Mouse (Mus musculus): ENCODE measurements around the gene Bscl2. TPM values are rescaled to one million over a fixed set of nuclear protein-coding genes. Genes with fewer than 3 reads are reported as not detected.

Bscl2 gene
- 10 to 100 TPM; 16.8 to 19.5 TPM for total RNA-seq (2021)
- long read RNA-seq, experiment 1, transcript Bscl2-201 (11 exons, 1,388 nt), result minor isoform, 8 of 22 reads
- long read RNA-seq, experiment 1, transcript Bscl2-210 (12 exons, 1,962 nt), result major isoform, 11 of 22 reads
- long read RNA-seq, experiment 1, partial matches to known transcripts, result 1 of 22 reads
- long read RNA-seq, experiment 1, other reads (novel, unspliced or antisense), result 1 of 22 reads
- long read RNA-seq, experiment 2, transcript Bscl2-210 (12 exons, 1,962 nt), result major isoform, 24 of 32 reads
- long read RNA-seq, experiment 2, transcript Bscl2-201 (11 exons, 1,388 nt), result minor isoform, 5 of 32 reads
- long read RNA-seq, experiment 2, partial matches to known transcripts, result 0 of 32 reads
- long read RNA-seq, experiment 2, other reads (novel, unspliced or antisense), result 1 of 32 reads

DNA sequence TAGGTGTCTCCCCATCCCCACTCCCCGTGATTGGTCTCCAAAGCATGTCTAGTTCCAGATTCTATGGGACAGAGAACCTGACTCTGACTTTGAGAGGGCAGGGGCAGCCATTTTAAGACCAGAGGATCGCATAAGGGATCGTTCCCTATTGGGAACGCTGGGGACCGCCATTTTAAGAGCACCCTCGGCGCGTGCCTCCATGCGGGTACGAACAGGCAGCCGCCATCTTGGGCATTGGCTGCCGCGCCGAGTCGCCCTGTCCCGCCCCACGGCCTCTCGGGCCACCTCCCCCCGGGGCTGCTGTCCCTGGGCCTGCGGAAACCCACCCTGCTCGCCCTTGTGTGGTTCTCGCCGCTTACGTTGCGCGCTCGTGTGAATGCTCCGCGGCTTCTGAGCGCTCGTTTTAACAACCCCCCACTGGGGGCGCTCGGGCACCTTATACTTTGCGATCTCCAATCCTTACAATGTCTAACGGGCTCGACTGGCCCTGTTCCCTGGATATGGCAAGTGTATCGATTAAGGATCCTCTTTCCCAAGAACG lies at the start of gene Bscl2:
Gene Bscl2, plus strand, starts transcription at position 217 of the 541 bp plus-strand sequence.
- peak; percentile 79 for DNase-seq

DNA sequence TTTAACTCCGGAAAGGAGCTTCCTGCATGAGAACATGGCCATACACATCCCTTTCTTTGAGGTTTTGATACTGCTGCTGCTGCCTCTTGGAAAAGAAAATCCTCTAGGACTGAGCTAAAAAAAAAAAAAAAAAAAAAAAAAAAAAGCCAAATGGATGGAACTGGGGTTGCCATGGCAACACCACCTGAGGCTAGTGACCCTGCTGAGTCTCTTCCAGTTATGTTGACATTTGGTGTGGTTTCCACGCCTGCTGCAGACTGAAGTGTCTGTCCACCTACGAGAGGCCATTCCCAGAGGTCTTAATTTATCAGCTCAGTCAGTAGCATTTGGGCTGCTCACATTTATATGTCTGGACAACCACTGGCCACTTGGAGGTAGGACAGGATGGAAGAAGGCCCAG lies 48.7 kb upstream of the Bscl2 start:
- no peak for DNase-seq

- no peak for DNase-seq
Measured at GRCm38 (mm10) chr19:8789171-8789570, 48.1 kb upstream of the Bscl2 start.

DNA sequence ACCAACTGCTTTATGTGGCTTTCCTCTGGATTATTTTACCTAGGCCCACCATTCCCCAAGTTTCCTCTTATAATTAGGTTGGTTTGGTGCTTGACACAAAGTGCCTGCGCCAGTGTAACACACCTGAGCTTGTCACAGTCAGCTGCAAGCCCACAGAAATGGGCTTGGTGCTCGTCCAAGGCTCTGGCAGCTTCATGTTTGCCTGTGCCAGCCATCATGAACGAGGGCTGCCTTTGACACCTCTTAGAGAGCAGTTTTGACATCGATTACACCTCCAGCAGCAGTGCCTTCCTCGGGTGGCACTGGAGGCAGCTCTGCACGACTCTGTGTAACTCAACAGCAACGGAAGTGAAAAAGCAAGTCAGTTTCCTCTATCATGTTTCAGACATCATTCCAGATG lies 47.1 kb upstream of the Bscl2 start:
- DNase-seq, result no peak

- peak; percentile 85 for DNase-seq
Measured at GRCm38 (mm10) chr19:8798264-8798946, 38.9 kb upstream of the Bscl2 start, which contains the start of gene Polr2g. TSS of gene Polr2g (minus strand) at chr19:8798577.

GRCm38 (mm10) chr19:8798947-8799315 lies 38.3 kb upstream of the Bscl2 start:
- no peak for DNase-seq

DNA sequence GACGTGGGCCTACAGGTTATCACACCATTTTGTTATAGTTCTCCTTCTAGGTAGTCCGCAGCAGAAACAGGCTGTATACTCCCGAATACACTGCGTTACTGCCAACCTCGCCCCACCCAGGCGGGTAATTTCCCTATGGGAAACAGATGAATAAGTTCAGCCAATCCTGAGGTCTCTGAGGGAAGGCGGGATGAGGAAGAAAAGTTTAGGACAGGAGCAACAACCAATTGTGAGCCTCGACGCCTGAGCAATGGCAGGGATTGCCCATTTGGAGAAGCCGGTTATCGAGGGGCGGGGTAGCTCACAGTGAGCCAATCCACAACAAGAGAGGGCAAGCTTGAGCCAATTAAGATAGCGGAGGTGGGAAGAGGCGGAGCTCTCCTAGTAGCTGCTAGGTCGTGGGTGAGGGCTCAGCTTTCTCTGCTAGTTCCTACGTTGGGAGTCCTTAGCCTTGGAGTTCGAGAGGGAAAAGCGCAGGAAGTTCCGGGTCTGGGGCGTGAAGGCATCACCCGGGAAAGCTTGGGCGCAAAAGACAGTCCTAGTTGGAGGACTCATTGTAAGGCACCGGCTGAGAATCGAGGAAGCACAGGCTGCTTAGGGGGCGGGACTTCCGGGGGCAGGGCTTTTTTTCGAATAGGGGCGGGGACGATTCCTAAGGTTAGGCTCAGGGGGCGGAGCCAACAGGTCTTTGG lies 35.0 kb upstream of the Bscl2 start, which contains the start of gene Zbtb3:
Gene Zbtb3, plus strand, starts transcription at position 426 of the 692 bp plus-strand sequence.
- DNase-seq, result peak; percentile 78

DNA sequence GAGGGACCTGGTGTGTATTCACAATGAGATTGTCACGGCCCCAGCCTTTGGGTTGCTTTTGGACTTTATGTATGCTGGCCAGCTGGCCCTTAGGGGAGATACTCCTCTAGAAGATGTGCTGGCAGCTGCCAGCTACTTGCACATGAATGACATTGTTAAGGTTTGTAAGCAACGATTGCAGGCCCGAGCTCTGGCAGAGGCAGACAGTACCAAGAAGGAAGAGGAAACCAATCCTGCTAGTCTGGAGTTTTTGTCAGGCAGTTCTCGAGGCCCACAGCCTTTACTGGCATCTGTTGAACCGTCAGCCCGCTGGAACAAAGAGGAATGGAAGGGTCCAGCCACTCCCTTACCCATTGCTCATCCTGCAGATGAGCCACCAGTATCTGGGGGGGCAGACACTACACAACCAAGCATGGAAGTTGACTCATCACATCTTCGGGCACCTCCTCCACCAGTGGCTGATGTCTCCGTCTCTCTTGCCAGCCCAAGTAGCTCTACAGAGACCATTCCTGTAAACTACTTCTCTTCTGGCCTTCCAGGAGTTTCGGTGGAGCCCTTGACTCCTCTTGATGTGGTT lies 34.0 kb upstream of the Bscl2 start:
- no peak for DNase-seq

DNA sequence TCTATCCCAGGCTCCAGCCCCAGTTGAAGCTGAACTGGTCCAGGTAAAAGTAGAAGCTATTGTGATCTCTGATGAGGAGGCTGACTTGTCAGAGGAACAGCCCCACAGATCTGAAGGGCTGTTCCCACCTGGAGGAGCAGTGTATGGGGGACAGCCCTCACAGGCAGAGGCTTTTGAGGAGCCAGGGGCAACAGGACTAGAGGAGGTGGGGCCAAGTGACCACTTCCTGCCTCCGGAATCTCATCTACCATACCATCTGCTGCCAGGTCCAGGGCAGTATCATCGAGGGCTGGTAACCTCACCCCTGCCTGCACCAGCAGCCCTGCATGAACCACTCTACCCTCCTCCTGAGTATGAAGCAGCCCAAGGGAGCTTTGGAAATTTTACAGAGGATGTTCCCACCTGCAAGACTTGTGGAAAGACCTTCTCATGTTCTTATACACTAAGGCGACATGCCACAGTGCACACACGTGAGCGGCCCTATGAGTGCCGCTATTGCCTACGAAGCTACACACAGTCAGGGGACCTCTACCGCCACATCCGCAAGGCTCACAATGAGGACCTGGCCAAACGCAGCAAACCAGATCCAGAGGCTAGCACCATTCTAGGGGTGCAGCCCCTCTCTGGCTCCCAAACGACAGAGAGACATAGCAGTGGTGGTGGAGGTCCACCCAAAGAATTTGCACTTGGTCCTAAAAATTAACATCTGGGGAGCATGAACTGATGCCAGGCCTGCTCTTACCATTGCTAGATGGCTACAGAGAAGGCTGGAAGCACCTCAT lies 33.2 kb upstream of the Bscl2 start:
- DNase-seq, result no peak

DNA sequence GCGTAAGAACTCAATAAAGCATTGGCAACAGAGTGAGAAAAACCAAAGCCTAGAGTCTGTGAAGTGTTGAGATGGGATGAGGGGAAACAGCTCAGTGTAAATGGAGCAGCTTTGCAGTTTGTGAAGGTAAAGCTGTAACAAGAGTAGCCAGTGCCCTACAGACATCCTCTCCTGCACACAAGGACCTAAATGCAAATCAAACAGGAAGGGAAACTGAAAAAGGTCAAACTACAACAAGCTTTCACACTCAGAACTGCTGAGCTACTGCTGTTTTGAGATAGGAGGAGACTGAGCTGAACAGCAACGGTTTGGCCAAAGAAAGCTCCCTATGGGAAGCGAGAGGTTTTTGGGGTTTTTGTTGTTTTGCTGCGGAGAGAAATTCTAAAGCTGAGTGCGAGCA lies 30.5 kb upstream of the Bscl2 start:
- DNase-seq, result no peak

GRCm38 (mm10) chr19:8815812-8816211 lies 21.5 kb upstream of the Bscl2 start:
- no peak for DNase-seq

- no peak for DNase-seq
Measured at GRCm38 (mm10) chr19:8817001-8817400, 20.3 kb upstream of the Bscl2 start.

DNA sequence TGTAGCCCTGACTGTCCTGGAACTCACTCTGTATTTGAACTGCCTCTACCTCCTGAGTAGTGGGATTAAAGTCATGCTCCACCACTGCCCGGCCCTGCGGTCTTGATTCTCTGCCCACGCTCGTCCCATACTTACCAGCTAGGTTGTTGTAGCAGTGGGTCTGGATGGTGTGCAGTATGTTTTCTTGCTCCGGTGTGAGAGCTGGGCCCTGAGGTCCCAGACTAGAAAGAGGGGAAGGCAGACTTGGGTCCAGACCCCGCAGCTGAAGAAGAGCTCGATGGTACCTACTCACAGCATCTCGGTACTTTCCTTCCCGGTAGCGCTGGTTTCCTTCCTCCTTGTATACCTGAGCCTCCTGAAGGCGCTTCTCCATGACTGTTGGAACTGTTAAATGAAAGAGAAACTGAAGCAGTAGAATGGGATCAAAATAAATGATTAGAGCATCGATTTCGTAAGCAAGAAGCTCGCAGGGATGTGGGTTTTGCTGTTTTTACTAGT lies 18.9 kb upstream of the Bscl2 start:
- no peak for DNase-seq

DNA sequence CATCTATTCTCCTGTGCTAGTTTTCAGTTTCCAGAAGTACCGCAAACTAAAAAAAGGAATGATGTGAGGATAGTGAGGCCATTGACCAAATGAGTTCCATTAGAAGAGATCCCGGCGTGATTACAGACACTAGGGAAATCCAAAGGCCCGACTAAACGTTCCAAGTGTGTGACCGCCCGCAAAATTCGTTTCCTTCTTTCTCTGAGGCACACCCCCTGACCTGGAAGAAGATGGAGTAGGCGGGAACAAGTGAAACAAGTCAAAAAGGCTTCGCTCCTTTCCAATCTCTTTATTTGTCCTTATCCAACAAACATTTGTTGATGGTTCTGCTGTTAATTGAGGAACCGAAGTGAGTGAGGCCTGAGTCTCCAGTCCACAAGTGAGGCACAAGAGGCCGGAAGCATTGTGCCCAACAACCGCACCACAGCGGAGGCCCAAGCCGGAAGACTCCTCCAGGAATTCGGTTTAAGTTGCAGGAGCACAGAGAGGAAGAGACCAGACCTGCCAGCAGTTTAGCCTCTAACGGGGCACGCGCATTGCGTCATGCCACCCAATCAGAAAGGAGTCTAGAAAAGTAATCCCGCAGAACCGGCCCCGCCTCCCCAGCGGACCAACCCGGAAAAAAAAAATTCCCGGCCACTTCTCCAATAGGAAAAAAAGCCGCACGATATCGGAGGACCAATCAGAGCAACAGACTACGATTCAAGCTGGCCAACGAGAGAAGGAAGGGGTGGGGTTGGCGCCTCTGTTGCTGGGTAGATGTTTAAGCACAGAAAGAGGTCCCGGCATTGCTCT lies 18.3 kb upstream of the Bscl2 start, which contains the start of gene Ttc9c:
Gene Ttc9c, minus strand, starts transcription at position 533 of the 795 bp plus-strand sequence.
- peak; percentile 88 for DNase-seq

GRCm38 (mm10) chr19:8819596-8820423 lies 17.5 kb upstream of the Bscl2 start, which contains the start of gene Hnrnpul2:
TSS of gene Hnrnpul2 (plus strand) at chr19:8820010.
- DNase-seq, result peak; percentile 99

DNA sequence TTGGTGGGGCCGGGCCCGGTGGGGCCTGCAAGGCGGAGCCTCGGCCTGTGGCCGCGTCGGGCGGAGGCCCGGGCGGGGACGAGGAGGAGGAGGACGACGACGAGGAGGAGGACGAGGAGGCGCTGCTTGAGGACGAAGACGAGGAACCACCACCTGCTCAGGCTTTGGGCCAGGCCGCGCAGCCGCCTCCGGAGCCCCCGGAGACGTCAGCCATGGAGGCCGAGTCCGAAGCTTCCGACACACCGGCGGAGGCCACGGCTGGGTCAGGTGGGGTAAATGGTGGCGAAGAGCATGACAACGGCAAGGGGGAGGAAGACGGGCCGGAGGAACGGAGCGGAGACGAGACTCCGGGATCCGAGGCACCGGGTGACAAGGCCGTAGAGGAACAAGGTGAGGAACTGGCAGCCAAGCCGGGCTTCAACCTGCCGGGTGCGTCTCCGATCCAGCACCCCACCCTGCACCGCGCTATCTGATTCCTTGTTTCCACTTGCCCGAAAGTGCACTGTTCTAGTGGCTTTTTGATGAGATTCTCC lies 16.8 kb upstream of the Bscl2 start:
- DNase-seq, result no peak

DNA sequence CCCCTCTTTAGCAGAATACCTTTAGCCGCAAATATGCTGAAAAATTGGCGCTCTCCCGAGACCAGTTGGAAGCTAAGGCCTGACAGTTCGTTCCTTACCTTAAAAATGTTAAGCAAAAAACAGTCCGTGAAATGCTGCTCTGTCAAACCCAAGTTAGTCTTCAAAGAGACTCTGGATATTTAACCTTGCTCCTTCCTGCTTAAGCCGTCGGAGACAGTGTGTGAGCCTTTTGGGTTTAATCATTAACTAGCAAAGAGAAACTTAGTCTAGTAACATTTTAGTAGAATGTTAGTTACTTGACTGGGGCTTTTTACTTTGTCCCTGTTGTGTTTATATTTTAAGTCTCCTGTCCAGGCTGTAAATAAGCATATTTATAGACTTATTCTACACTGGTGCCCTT lies 16.1 kb upstream of the Bscl2 start:
- DNase-seq, result no peak

DNA sequence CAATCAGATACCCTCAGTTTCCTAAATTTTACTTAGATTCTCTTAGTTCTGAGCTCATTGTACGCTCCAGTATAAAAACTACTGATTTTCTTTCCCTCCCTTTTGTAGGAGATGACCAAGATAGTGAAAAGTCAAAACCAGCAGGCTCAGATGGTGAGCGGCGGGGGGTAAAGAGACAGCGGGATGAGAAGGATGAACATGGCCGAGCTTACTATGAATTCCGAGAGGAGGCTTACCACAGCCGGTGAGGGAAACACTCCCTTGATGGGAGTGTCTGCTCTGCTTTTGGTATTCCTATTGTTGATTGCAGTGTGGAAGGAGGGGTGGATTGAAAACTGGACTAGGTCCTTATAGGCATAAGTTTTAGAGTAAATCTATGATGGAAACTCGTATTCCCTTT lies 14.6 kb upstream of the Bscl2 start:
- no peak for DNase-seq

DNA sequence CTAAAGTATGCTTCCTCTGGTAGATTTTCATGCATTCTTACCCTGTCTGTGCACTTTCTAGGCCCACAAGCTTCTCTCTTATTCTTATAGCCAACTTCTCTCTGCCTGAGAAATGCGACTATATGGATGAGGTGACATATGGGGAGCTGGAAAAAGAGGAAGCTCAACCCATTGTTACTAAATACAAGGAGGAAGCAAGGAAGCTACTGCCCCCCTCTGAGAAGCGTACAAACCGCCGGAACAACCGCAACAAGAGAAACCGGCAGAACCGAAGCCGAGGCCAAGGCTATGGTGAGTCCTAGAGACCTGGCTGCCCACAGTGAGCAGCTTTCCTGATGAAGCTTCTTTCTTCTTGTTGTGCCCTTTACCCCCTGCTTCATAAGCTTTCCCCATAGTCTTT lies 7.6 kb upstream of the Bscl2 start, which contains the start of gene AC129217.1:
Gene AC129217.1, plus strand, starts transcription at position 114 of the 400 bp plus-strand sequence.
- DNase-seq, result no peak

All from gastrocnemius, postnatal 10 days (tissue).